Mouse (Mus musculus) forebrain, embryonic 10.5 days (tissue): Measurements from ENCODE around the gene Crcp. TPM values are rescaled to one million over a fixed set of nuclear protein-coding genes. Genes with fewer than 3 reads are reported as not detected.
A peak's percentile ranks its signal among the peaks of the same experiment; 100 is the strongest.
"Not testable (repeated sequence)": the region's sequence is repeated elsewhere in the genome, so short reads cannot be mapped to it uniquely, and the experiment has no call there.

Source experiments
- DNase-seq: peaks from one replicate; pipeline ENCODE4 v3.0.0-alpha.2; 2017; ENCODE audit warnings: low spot score; ENCODE audit errors: extremely low spot score
- H3K27ac ChIP-seq: fragments of 300-500 bp; sonication (generic); 2 replicates; pipeline ENCODE4 v1.5.1; 2016; ENCODE audit warnings: mild to moderate bottlenecking
- H3K27me3 ChIP-seq: fragments of 300-500 bp; sonication (generic); 2 replicates; pipeline ENCODE4 v1.6.1; 2016; ENCODE audit warnings: mild to moderate bottlenecking; ENCODE audit not compliant: poor library complexity, severe bottlenecking
- H3K36me3 ChIP-seq: fragments of 300-500 bp; sonication (generic); replicated peaks from 2 replicates; pipeline ENCODE4 v1.6.1; 2016; ENCODE audit warnings: mild to moderate bottlenecking, moderate library complexity
- H3K4me1 ChIP-seq: fragments of 300-500 bp; sonication (generic); 2 replicates; pipeline ENCODE4 v1.6.1; 2016
- H3K4me3 ChIP-seq: fragments of 300-500 bp; sonication (generic); 2 replicates; pipeline ENCODE4 v1.5.1; 2016; ENCODE audit warnings: mild to moderate bottlenecking, moderate library complexity
- H3K9me3 ChIP-seq: fragments of 300-500 bp; sonication (generic); 2 replicates; pipeline ENCODE4 v1.6.1; 2016; ENCODE audit warnings: mild to moderate bottlenecking, moderate library complexity
- WGBS: fragments of 180-500 bp; shearing (Covaris S2); methylation state at CpG from one replicate; pipeline ENCODE4 v1.1.7; 2016; 5-methylcytosine and 5-hydroxymethylcytosine counted together
- polyA plus RNA-seq: library from polyadenylated mRNA; unstranded; fragments of >200 nt; fragmentation: Nextera tagmentation; extraction: Ambion mirVana; gene quantifications from 2 replicates; pipeline ENCODE4 v1.2.1, GENCODE M21; 2016

Crcp gene
- polyA plus RNA-seq, 1 experiment from 2014 or later, result 64.0 TPM

DNA sequence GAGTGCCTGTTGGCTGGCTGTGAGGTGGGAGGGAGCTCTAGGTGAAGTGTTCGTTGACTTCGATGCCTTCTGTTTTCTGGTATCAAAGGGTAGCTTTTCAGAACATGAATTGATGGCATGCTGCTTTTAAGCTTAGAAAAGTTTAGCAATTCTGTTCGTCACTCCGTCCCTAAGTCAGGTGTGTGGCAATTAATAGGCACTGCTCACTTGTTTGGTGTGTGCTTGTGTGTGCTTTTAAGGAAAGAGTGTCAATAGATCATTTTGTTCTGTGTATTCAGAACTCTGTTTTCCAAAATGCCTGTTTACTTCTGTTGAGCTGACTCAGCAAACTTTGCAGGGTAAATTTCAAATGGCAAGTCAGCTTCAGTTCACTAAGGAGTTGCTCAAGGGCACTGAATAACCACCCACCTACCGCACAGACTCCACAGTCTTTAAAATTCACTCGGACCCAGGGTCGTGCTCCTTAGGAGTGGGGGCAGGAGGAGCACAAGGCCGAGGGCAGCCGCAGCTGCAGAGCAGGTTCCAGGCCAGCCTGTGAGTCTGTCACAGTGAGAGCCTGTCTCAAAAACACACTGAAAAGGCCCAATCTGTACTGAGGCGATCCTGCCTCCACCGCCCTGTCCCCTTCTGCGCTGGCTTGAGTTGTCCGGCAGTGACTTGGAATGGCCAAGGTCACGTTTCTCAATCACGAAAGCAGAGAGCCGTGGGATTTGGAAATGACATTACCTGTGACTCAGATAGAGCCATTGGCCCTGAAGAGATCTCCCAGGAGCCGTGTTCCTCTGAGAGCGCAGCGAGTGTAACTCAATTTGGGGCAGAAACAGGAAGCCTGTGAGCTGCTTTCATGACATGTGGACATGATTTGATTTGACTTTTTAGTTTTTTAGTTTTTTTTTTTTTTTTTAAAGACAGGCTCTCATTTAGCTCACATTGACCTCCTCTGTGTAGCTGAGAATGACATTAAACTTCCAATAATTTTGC lies 2.6 kb downstream of the Crcp start:
- Histone ChIP-seq H3K4me1 (peaks cover 14% of the 10 kb centered on the region), H3K27me3 (no peaks in the 10 kb centered on the region), H3K27ac (no peak overlapping the region), H3K4me3 (no peak overlapping the region), H3K9me3 (no peaks in the 10 kb centered on the region), H3K36me3 (peaks cover 20% of the 10 kb centered on the region)
- DNase-seq, result no peak
- 92% methylated on average over 19 of the region's 19 CpGs for WGBS

DNA sequence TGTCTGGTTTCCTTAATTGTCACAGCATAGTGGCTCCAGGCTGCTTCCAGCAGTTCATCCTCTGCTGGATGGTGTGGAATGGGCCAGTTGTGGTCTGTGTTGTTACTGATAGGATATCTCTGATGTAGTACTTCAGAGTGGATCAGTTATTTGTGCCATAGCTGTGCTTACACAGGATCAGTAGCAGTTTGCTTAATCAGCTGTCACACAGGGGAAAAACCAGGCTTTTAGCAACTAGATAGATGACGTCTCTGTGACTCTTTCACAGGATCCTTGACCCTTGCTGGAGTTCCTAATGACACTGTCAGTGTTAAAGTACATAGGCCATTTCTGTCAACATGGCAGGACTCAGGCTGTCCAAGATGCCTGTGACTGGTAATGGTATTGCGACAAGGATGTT lies 4.8 kb downstream of the Crcp start:
- no peak for DNase-seq
- Histone ChIP-seq H3K9me3 (no peaks in the 10 kb centered on the region), H3K27ac (no peak overlapping the region), H3K36me3 (peaks cover 34% of the 10 kb centered on the region), H3K27me3 (no peaks in the 10 kb centered on the region), H3K4me1 (peaks cover 12% of the 10 kb centered on the region), H3K4me3 (no peak overlapping the region)
- WGBS, result 92% methylated on average over 2 of the region's 2 CpGs

DNA sequence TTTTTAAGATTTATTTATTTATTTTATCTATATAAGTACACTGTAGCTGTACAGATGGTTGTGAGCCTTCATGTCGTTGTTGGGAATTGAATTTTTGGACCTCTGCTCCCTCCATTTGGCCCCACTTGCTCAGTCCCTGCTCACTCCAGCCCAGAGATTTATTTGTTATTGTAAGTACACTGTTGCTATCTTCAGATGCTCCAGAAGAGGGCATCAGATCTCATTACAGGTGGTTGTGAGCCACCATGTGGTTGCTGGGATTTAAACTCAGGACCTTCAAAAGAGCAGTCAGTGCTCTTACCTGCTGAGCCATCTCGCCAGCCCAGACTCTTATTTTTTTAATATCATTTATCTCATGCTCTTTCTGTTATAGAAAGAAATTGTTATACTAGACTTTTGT lies 7.2 kb downstream of the Crcp start:
- peaks cover 55% of the 10 kb centered on the region for H3K36me3 ChIP-seq
- not testable (repeated sequence) for DNase-seq, H3K27ac ChIP-seq, H3K4me3 ChIP-seq, H3K9me3 ChIP-seq, H3K27me3 ChIP-seq, H3K4me1 ChIP-seq
- WGBS, result 54% methylated on average over 2 of the region's 2 CpGs

DNA sequence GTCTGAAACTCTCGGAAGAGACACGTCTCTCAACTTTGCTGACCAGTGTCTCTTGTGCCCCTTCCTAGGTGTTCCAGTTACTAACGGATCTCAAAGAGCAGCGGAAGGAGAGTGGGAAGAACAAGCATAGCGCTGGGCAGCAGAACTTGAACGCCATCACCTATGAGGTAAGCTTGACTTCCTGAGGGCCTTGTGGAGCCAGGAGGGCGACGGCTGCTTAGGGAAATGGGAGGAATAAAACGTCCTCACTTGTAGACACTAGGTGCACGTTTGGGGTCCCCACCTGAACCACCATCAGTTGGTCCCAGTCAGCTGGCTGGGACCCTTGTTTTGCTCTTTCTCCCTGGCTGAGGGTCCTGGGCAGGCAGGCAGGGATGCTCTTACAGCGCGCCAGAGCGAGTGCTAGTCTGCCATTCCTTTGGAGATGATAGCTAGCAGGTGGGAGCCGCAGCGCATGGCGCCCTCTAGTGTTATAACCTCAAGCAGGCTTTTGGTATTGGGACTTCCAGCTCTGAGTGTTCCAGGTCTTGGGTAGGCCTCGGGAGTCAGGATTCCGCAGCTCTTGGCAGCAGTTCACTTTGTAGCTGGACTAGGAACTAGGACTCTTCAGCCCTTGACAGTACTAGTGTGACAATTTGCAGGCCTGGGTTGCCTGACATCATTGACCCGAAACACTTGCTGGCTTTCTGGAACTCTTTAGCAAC lies 8.8 kb downstream of the Crcp start:
- no peaks in the 10 kb centered on the region for H3K27me3 ChIP-seq
- H3K9me3 ChIP-seq, result no peaks in the 10 kb centered on the region
- WGBS, result 66% methylated on average over 19 of the region's 19 CpGs
- no peak overlapping the region for H3K27ac ChIP-seq
- H3K4me3 ChIP-seq, result no peak overlapping the region
- peaks cover 71% of the 10 kb centered on the region for H3K36me3 ChIP-seq
- no peaks in the 10 kb centered on the region for H3K4me1 ChIP-seq
- DNase-seq, result peak; percentile 58

DNA sequence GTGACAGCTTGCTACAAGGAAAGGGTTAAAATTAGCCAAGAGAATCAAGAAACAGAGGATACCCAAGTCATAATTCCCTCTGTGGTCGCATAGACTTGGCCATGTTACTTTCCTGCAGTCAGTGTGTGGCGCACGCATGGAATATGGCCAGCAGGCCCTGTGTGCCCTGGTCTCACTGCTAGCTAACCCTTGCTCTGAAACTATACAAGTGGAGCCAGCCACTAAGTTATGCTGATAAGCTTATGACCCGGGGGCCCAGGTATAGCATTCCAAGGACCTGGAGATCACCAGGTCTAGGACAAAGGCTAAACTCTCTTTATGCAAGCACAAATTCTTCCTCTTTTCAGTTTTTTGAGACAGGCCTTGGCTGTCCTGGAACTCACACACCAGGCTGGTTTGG lies 11.7 kb downstream of the Crcp start:
- H3K4me1 ChIP-seq, result no peaks in the 10 kb centered on the region
- DNase-seq, result no peak
- WGBS, result 92% methylated on average over 4 of the region's 4 CpGs
- H3K27ac ChIP-seq, result no peak overlapping the region
- no peaks in the 10 kb centered on the region for H3K9me3 ChIP-seq
- no peak overlapping the region for H3K4me3 ChIP-seq
- no peaks in the 10 kb centered on the region for H3K27me3 ChIP-seq
- peaks cover 89% of the 10 kb centered on the region for H3K36me3 ChIP-seq

DNA sequence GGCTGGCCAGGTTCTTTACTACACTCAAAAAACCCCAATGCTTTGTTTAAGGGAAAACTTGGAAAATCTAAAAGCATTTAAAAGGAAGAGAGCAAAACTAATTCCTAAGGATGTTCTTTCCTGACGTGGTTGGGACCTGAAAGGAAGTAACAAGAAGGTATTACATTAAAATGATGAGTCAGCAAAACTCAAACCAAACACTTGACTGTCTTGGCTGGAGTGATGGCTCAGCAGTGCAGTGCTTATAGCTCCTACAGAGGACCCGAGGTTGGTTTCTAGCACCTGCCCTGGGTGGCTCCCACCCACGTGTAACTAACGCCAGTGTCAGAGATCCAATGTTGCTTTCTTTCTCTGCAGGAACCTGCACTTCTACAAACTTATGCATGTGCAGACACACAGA lies 12.2 kb downstream of the Crcp start:
- no peak overlapping the region for H3K27ac ChIP-seq
- 95% methylated on average over 4 of the region's 4 CpGs for WGBS
- H3K4me1 ChIP-seq, result no peaks in the 10 kb centered on the region
- no peak for DNase-seq
- H3K36me3 ChIP-seq, result peaks cover 89% of the 10 kb centered on the region
- H3K9me3 ChIP-seq, result no peaks in the 10 kb centered on the region
- no peak overlapping the region for H3K4me3 ChIP-seq
- no peaks in the 10 kb centered on the region for H3K27me3 ChIP-seq

- WGBS, result 89% methylated on average over 3 of the region's 3 CpGs
- Histone ChIP-seq H3K4me3 (no peak overlapping the region), H3K27me3 (no peaks in the 10 kb centered on the region), H3K36me3 (peaks cover 92% of the 10 kb centered on the region), H3K27ac (no peak overlapping the region), H3K4me1 (no peaks in the 10 kb centered on the region), H3K9me3 (no peaks in the 10 kb centered on the region)
- DNase-seq, result no peak
Observed at GRCm38 (mm10) chr5:130043741-130044140, 14.7 kb downstream of the Crcp start.

DNA sequence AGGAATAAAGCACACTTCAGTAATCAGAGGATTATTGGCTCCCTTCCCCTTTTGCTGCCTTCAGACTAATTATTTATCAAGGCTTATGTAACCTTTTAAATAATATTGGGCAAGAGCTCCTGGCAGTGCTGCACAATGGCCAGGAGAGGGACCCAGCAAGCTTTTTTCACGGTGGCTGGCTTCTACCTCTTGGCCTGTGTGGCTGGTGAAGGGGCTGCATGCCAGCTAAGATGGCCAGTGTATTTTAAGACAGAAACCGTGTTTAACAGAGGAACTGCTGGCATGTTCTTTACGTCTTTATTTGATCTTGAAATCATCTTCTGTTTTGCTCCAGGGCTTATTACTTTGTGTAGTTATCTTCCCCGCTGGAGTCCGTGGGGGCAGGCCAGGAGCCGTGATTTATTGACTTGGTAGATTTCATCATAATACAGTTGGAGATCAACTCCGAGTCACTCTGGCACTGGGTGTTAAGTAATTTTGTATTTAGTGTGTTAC lies 15.2 kb downstream of the Crcp start:
- Histone ChIP-seq H3K9me3 (no peaks in the 10 kb centered on the region), H3K36me3 (peaks cover 95% of the 10 kb centered on the region), H3K4me3 (no peak overlapping the region), H3K27ac (no peak overlapping the region), H3K4me1 (no peaks in the 10 kb centered on the region), H3K27me3 (no peaks in the 10 kb centered on the region)
- 89% methylated on average over 7 of the region's 7 CpGs for WGBS
- DNase-seq, result no peak

DNA sequence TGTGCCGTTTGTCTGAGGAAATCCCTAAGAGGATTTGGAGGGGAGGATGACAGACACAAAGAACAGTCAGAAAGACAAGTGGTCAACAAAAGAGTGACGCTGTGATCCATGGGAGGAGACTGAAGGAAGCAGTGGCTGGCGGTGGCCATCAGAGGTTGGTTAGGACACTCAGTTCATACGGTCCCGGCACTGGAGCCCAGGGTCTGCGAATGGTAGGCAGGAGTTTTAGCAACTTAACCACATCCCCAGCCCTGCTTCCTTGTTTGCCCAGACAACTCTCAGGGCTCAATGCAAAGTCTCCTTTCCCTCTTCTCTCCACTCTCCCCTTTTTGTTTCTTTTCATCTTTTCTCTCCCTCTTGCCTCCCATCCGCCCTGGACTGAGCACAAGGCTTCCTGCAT lies 17.0 kb downstream of the Crcp start:
- Histone ChIP-seq H3K9me3 (no peaks in the 10 kb centered on the region), H3K27me3 (no peaks in the 10 kb centered on the region), H3K27ac (no peak overlapping the region), H3K4me1 (no peaks in the 10 kb centered on the region), H3K36me3 (peaks cover 93% of the 10 kb centered on the region), H3K4me3 (no peak overlapping the region)
- DNase-seq, result no peak
- WGBS, result 88% methylated on average over 7 of the region's 7 CpGs

- no peaks in the 10 kb centered on the region for H3K9me3 ChIP-seq
- DNase-seq, result no peak
- H3K27me3 ChIP-seq, result no peaks in the 10 kb centered on the region
- WGBS, result 93% methylated on average over 10 of the region's 10 CpGs
- no peaks in the 10 kb centered on the region for H3K4me1 ChIP-seq
- no peak overlapping the region for H3K27ac ChIP-seq
- H3K4me3 ChIP-seq, result no peak overlapping the region
- H3K36me3 ChIP-seq, result peaks cover 93% of the 10 kb centered on the region
Observed at GRCm38 (mm10) chr5:130046589-130046988, 17.5 kb downstream of the Crcp start.

GRCm38 (mm10) chr5:130047013-130047412 lies 17.9 kb downstream of the Crcp start:
- no peak overlapping the region for H3K4me3 ChIP-seq
- no peak for DNase-seq
- WGBS, result 81% methylated on average over 6 of the region's 6 CpGs
- H3K9me3 ChIP-seq, result no peaks in the 10 kb centered on the region
- H3K4me1 ChIP-seq, result no peaks in the 10 kb centered on the region
- H3K27ac ChIP-seq, result no peak overlapping the region
- no peaks in the 10 kb centered on the region for H3K27me3 ChIP-seq
- H3K36me3 ChIP-seq, result peaks cover 91% of the 10 kb centered on the region

- no peaks in the 10 kb centered on the region for H3K27me3 ChIP-seq
- H3K9me3 ChIP-seq, result no peaks in the 10 kb centered on the region
- peaks cover 88% of the 10 kb centered on the region for H3K36me3 ChIP-seq
- no peak for DNase-seq
- H3K27ac ChIP-seq, result no peak overlapping the region
- no peaks in the 10 kb centered on the region for H3K4me1 ChIP-seq
- WGBS, result 93% methylated on average over 15 of the region's 15 CpGs
- no peak overlapping the region for H3K4me3 ChIP-seq
Observed at GRCm38 (mm10) chr5:130048786-130049520, 19.9 kb downstream of the Crcp start.
